Mouse (Mus musculus): ENCODE measurements around the gene Junb. TPM values are rescaled to one million over a fixed set of nuclear protein-coding genes. Genes with fewer than 3 reads are reported as not detected.

Gene Junb
- total and polyA plus RNA-seq, 2 experiments from 2014 or later, result 10.3 to 39.6 TPM

GRCm38 (mm10) chr8:84936041-84936961 is 42.2 kb downstream of the Junb start:
- no peaks in the 10 kb centered on the region for H3K36me3 ChIP-seq (replicated peaks; ENCODE audit: control insufficient read depth, insufficient read depth, low read length)
- H3K9me3 ChIP-seq (replicated peaks; ENCODE audit: control insufficient read depth, low read length), result no peaks in the 10 kb centered on the region
- H3K4me2 ChIP-seq (ENCODE audit: low read depth, low read length), result peak overlapping the region; percentile 66; the same call in 1 of the 2 replicates
- peaks cover 69% of the 10 kb centered on the region for H3K27me3 ChIP-seq (ENCODE audit: control insufficient read depth, insufficient read depth, low read length)
- no peak for ATAC-seq (ENCODE audit: insufficient read depth, low read depth)
- no peak for DNase-seq (ENCODE audit: low spot score)
- peak overlapping the region; percentile 43 for H3K4me3 ChIP-seq (ENCODE audit: low read depth, low read length)
- H3K27ac ChIP-seq (ENCODE audit: low read depth), result no peak overlapping the region
- H3K4me1 ChIP-seq (ENCODE audit: control insufficient read depth, insufficient read depth), result 0 out of 2 replicates have a peak, but pooled peaks cover 6% of the 10 kb centered on the region
- no peak for TF ChIP-seq CTCF (IDR thresholded peaks at IDR 0.05; ENCODE audit: low read depth)
- no peak for TF ChIP-seq EP300 (IDR thresholded peaks at IDR 0.05; ENCODE audit: low read depth)
- no peak overlapping the region for H3K9ac ChIP-seq (replicated peaks; ENCODE audit: low read depth, low read length)
- WGBS, result 26% methylated on average over 23 of the region's 23 CpGs

GRCm38 (mm10) chr8:84935489-84935888 is 43.0 kb downstream of the Junb start:
- H3K36me3 ChIP-seq (replicated peaks; ENCODE audit: control insufficient read depth, insufficient read depth, low read length), result no peaks in the 10 kb centered on the region
- ATAC-seq (ENCODE audit: insufficient read depth, low read depth), result no peak
- no peaks in the 10 kb centered on the region for H3K9me3 ChIP-seq (replicated peaks; ENCODE audit: control insufficient read depth, low read length)
- H3K4me1 ChIP-seq (ENCODE audit: control insufficient read depth, insufficient read depth), result 0 out of 2 replicates have a peak, but pooled peaks cover 6% of the 10 kb centered on the region
- no peak for TF ChIP-seq EP300 (IDR thresholded peaks at IDR 0.05; ENCODE audit: low read depth)
- TF ChIP-seq CTCF (IDR thresholded peaks at IDR 0.05; ENCODE audit: low read depth), result no peak
- no peak overlapping the region for H3K4me3 ChIP-seq (ENCODE audit: low read depth, low read length)
- H3K9ac ChIP-seq (replicated peaks; ENCODE audit: low read depth, low read length), result no peak overlapping the region
- H3K27ac ChIP-seq (ENCODE audit: low read depth), result no peak overlapping the region
- no peak for DNase-seq (ENCODE audit: low spot score)
- H3K27me3 ChIP-seq (ENCODE audit: control insufficient read depth, insufficient read depth, low read length), result peaks cover 73% of the 10 kb centered on the region
- 5% methylated on average over 14 of the region's 14 CpGs for WGBS
- H3K4me2 ChIP-seq (ENCODE audit: low read depth, low read length), result no peak overlapping the region

- H3K9ac ChIP-seq (replicated peaks; ENCODE audit: low read depth, low read length), result no peak overlapping the region
- H3K4me3 ChIP-seq (ENCODE audit: low read depth, low read length), result no peak overlapping the region
- H3K4me1 ChIP-seq (ENCODE audit: control insufficient read depth, insufficient read depth), result 0 out of 2 replicates have a peak, but pooled peaks cover 6% of the 10 kb centered on the region
- no peaks in the 10 kb centered on the region for H3K36me3 ChIP-seq (replicated peaks; ENCODE audit: control insufficient read depth, insufficient read depth, low read length)
- ATAC-seq (ENCODE audit: insufficient read depth, low read depth) (no peak), DNase-seq (ENCODE audit: low spot score) (no peak)
- TF ChIP-seq EP300 (IDR thresholded peaks at IDR 0.05; ENCODE audit: low read depth), result no peak
- TF ChIP-seq CTCF (IDR thresholded peaks at IDR 0.05; ENCODE audit: low read depth), result no peak
- H3K4me2 ChIP-seq (ENCODE audit: low read depth, low read length), result no peak overlapping the region
- 5% methylated on average over 15 of the region's 15 CpGs for WGBS
- H3K9me3 ChIP-seq (replicated peaks; ENCODE audit: control insufficient read depth, low read length), result no peaks in the 10 kb centered on the region
- peaks cover 79% of the 10 kb centered on the region for H3K27me3 ChIP-seq (ENCODE audit: control insufficient read depth, insufficient read depth, low read length)
- no peak overlapping the region for H3K27ac ChIP-seq (ENCODE audit: low read depth)
Observed at GRCm38 (mm10) chr8:84934860-84935259, 43.7 kb downstream of the Junb start.

- no peaks in the 10 kb centered on the region for H3K9me3 ChIP-seq (replicated peaks; ENCODE audit: control insufficient read depth, low read length)
- no peak overlapping the region for H3K9ac ChIP-seq (replicated peaks; ENCODE audit: low read depth, low read length)
- ATAC-seq (ENCODE audit: insufficient read depth, low read depth) (no peak), DNase-seq (ENCODE audit: low spot score) (no peak)
- H3K4me2 ChIP-seq (ENCODE audit: low read depth, low read length), result no peak overlapping the region
- no peak overlapping the region for H3K4me3 ChIP-seq (ENCODE audit: low read depth, low read length)
- H3K4me1 ChIP-seq (ENCODE audit: control insufficient read depth, insufficient read depth), result 0 out of 2 replicates have a peak, but pooled peaks cover 6% of the 10 kb centered on the region
- WGBS, result 73% methylated on average over 16 of the region's 16 CpGs
- TF ChIP-seq EP300 (IDR thresholded peaks at IDR 0.05; ENCODE audit: low read depth) (no peak), CTCF (IDR thresholded peaks at IDR 0.05; ENCODE audit: low read depth) (no peak)
- H3K27ac ChIP-seq (ENCODE audit: low read depth), result no peak overlapping the region
- H3K36me3 ChIP-seq (replicated peaks; ENCODE audit: control insufficient read depth, insufficient read depth, low read length), result no peaks in the 10 kb centered on the region
- peaks cover 83% of the 10 kb centered on the region for H3K27me3 ChIP-seq (ENCODE audit: control insufficient read depth, insufficient read depth, low read length)
Observed at GRCm38 (mm10) chr8:84933767-84934559, 44.6 kb downstream of the Junb start.

GRCm38 (mm10) chr8:84930582-84930981 is 47.9 kb downstream of the Junb start:
- 80% methylated on average over 13 of the region's 13 CpGs for WGBS
- H3K4me3 ChIP-seq (ENCODE audit: low read depth, low read length), result no peak overlapping the region
- H3K36me3 ChIP-seq (replicated peaks; ENCODE audit: control insufficient read depth, insufficient read depth, low read length), result no peaks in the 10 kb centered on the region
- no peak overlapping the region for H3K9ac ChIP-seq (replicated peaks; ENCODE audit: low read depth, low read length)
- ATAC-seq (ENCODE audit: insufficient read depth, low read depth) (no peak), DNase-seq (ENCODE audit: low spot score) (no peak)
- no peak overlapping the region for H3K4me2 ChIP-seq (ENCODE audit: low read depth, low read length)
- H3K9me3 ChIP-seq (replicated peaks; ENCODE audit: control insufficient read depth, low read length), result no peaks in the 10 kb centered on the region
- no peaks in the 10 kb centered on the region for H3K4me1 ChIP-seq (ENCODE audit: control insufficient read depth, insufficient read depth)
- TF ChIP-seq CTCF (IDR thresholded peaks at IDR 0.05; ENCODE audit: low read depth) (no peak), EP300 (IDR thresholded peaks at IDR 0.05; ENCODE audit: low read depth) (no peak)
- H3K27ac ChIP-seq (ENCODE audit: low read depth), result no peak overlapping the region
- peaks cover 63% of the 10 kb centered on the region for H3K27me3 ChIP-seq (ENCODE audit: control insufficient read depth, insufficient read depth, low read length)
